Mouse (Mus musculus): ENCODE results near the gene Card9. TPM values are rescaled to one million over a fixed set of nuclear protein-coding genes. Genes with fewer than 3 reads are reported as not detected.

Gene Card9
- polyA plus RNA-seq, 1 experiment from 2014 or later = 1.0 TPM

DNA sequence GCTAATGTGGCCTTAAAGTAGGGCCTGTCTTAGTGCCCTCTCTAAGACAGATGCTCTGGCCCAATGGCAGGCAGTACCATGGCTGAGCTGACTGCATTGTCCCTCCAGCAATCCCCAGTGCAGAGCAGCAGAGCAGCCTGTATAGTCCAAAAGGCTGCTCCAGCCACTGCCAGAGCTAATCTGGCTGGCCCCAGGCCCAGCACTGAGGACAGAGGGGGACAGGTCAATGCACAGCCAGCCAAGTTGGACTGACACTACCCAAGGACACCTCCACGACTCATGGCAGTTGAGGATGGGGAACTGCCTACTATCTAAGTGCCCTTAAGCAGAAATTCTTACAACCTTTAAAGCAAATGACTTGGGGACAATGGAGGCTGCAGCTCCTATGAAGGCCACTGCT, 7.9 kb upstream of the Card9 start:
- Histone ChIP-seq H3K27me3 (ENCODE audit: control insufficient read depth, insufficient read depth, low read depth, low read length) (no peaks in the 10 kb centered on the region), H3K4me1 (ENCODE audit: control insufficient read depth, insufficient read depth, low read length) (no peaks in the 10 kb centered on the region), H3K9ac (ENCODE audit: low read depth, low read length) (no peak overlapping the region), H3K4me3 (ENCODE audit: low read depth, low read length) (no peak overlapping the region), H3K27ac (ENCODE audit: low read length) (no peak overlapping the region), H3K9me3 (replicated peaks; ENCODE audit: control insufficient read depth, low read length, poor library complexity, severe bottlenecking) (no peaks in the 10 kb centered on the region), H3K36me3 (ENCODE audit: control insufficient read depth, insufficient read depth, low read length) (peaks cover 60% of the 10 kb centered on the region), H3K4me2 (ENCODE audit: low read length) (no peak overlapping the region)
- ATAC-seq = no peak
- WGBS = 96% methylated on average over 1 of the region's 1 CpGs

- no peak for ATAC-seq
- H3K4me2 ChIP-seq (ENCODE audit: low read length) = no peak overlapping the region
- H3K36me3 ChIP-seq (ENCODE audit: control insufficient read depth, insufficient read depth, low read length) = peaks cover 57% of the 10 kb centered on the region
- H3K4me1 ChIP-seq (ENCODE audit: control insufficient read depth, insufficient read depth, low read length) = no peaks in the 10 kb centered on the region
- no peak overlapping the region for H3K4me3 ChIP-seq (ENCODE audit: low read depth, low read length)
- WGBS = 91% methylated on average over 6 of the region's 6 CpGs
- no peaks in the 10 kb centered on the region for H3K27me3 ChIP-seq (ENCODE audit: control insufficient read depth, insufficient read depth, low read depth, low read length)
- H3K9me3 ChIP-seq (replicated peaks; ENCODE audit: control insufficient read depth, low read length, poor library complexity, severe bottlenecking) = no peaks in the 10 kb centered on the region
- H3K27ac ChIP-seq (ENCODE audit: low read length) = no peak overlapping the region
- H3K9ac ChIP-seq (ENCODE audit: low read depth, low read length) = no peak overlapping the region
Measured at GRCm38 (mm10) chr2:26367911-26368310, 7.2 kb upstream of the Card9 start.

DNA sequence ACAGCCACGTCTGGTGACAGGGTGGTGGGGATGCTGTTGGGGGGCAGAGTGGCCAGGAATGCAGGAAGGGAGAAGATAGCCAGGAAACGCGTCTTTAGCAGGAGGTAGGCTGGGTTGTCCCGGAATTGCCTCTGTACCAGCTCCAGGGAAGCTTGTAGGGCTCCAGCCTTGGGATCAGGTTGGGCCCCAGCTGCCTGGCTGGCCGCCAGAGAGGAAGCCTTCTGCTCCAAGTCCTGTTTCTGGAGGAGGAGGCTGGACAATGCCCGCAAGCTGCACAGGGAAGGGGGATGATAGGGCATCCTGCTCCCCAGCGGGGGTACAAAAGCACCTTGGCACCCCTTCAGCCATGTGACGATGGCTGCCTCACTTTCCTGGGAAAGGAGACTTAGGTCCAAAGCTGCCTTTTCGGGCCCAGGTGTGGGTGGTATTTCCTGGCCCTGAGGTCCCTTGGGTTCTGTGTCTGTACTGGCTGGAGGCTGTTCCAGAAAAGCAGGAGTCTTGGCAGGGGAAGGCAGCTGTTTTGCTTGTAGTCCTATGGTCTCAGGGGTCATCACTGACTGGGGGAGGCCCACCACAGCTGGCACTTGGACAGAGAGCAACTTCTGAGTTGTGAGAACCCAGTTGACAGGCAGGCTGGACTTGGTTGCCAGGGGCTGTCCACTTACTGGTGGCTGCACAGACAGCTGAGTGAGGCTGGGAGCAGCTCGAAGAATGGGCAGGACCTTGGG, 4.2 kb upstream of the Card9 start:
- Histone ChIP-seq H3K4me1 (ENCODE audit: control insufficient read depth, insufficient read depth, low read length) (no peaks in the 10 kb centered on the region), H3K27ac (ENCODE audit: low read length) (no peak overlapping the region), H3K27me3 (ENCODE audit: control insufficient read depth, insufficient read depth, low read depth, low read length) (no peaks in the 10 kb centered on the region), H3K4me2 (ENCODE audit: low read length) (no peak overlapping the region), H3K36me3 (ENCODE audit: control insufficient read depth, insufficient read depth, low read length) (peaks cover 45% of the 10 kb centered on the region), H3K9ac (ENCODE audit: low read depth, low read length) (no peak overlapping the region), H3K9me3 (replicated peaks; ENCODE audit: control insufficient read depth, low read length, poor library complexity, severe bottlenecking) (no peaks in the 10 kb centered on the region), H3K4me3 (ENCODE audit: low read depth, low read length) (no peak overlapping the region)
- 88% methylated on average over 10 of the region's 10 CpGs for WGBS
- ATAC-seq = no peak

DNA sequence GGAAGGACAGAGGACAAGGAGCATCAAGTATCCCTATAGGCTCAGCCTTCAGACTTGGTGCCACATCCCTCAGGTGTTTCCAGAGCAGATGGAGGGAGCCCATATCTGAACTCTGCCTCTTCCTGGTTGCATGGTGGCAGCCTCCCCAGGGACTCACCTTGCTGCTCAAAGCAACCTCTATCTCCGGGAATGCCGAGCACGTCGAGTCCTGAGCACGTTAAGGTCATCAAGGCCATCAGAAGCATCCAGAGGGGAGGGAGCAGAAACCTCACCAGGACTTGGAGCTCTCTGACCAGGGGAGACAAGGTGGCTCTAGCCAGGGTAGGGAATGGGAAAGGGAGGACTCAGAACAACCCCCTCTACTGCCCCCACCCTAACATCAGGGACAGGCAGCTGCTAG, 2.8 kb upstream of the Card9 start:
- no peak overlapping the region for H3K27ac ChIP-seq (ENCODE audit: low read length)
- H3K9ac ChIP-seq (ENCODE audit: low read depth, low read length) = no peak overlapping the region
- H3K36me3 ChIP-seq (ENCODE audit: control insufficient read depth, insufficient read depth, low read length) = peaks cover 35% of the 10 kb centered on the region
- WGBS = 95% methylated on average over 5 of the region's 5 CpGs
- H3K27me3 ChIP-seq (ENCODE audit: control insufficient read depth, insufficient read depth, low read depth, low read length) = no peaks in the 10 kb centered on the region
- no peak overlapping the region for H3K4me3 ChIP-seq (ENCODE audit: low read depth, low read length)
- no peaks in the 10 kb centered on the region for H3K9me3 ChIP-seq (replicated peaks; ENCODE audit: control insufficient read depth, low read length, poor library complexity, severe bottlenecking)
- H3K4me2 ChIP-seq (ENCODE audit: low read length) = no peak overlapping the region
- H3K4me1 ChIP-seq (ENCODE audit: control insufficient read depth, insufficient read depth, low read length) = no peaks in the 10 kb centered on the region
- no peak for ATAC-seq

GRCm38 (mm10) chr2:26362991-26363390, 2.3 kb upstream of the Card9 start:
- peaks cover 34% of the 10 kb centered on the region for H3K36me3 ChIP-seq (ENCODE audit: control insufficient read depth, insufficient read depth, low read length)
- H3K27ac ChIP-seq (ENCODE audit: low read length) = no peak overlapping the region
- H3K4me1 ChIP-seq (ENCODE audit: control insufficient read depth, insufficient read depth, low read length) = no peaks in the 10 kb centered on the region
- WGBS = 91% methylated on average over 5 of the region's 5 CpGs
- ATAC-seq = no peak
- no peaks in the 10 kb centered on the region for H3K9me3 ChIP-seq (replicated peaks; ENCODE audit: control insufficient read depth, low read length, poor library complexity, severe bottlenecking)
- H3K4me3 ChIP-seq (ENCODE audit: low read depth, low read length) = no peak overlapping the region
- H3K27me3 ChIP-seq (ENCODE audit: control insufficient read depth, insufficient read depth, low read depth, low read length) = no peaks in the 10 kb centered on the region
- no peak overlapping the region for H3K4me2 ChIP-seq (ENCODE audit: low read length)
- no peak overlapping the region for H3K9ac ChIP-seq (ENCODE audit: low read depth, low read length)

DNA sequence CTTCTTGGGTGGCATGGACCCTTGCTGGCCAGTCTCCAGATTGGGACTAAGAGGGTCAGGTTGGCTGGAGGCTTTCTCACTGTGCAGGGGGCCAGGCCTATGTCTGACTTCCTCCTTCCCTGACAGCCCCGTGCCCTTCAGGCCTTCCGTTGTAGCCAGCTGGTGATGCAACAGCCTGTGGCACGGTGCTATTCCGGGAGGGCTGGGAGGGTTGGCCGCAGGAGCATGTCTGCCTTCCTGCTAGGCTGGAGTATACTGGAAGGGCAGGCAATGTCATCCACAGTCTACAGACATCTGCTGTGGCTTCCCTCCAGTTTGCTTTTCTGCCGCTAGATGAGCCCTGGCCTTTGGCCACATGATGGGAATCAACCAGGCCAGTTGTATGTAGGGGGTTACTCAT, 735 bp downstream of the Card9 start:
- Histone ChIP-seq H3K4me1 (ENCODE audit: control insufficient read depth, insufficient read depth, low read length) (no peaks in the 10 kb centered on the region), H3K27me3 (ENCODE audit: control insufficient read depth, insufficient read depth, low read depth, low read length) (no peaks in the 10 kb centered on the region), H3K4me2 (ENCODE audit: low read length) (no peak overlapping the region), H3K27ac (ENCODE audit: low read length) (no peak overlapping the region), H3K9me3 (replicated peaks; ENCODE audit: control insufficient read depth, low read length, poor library complexity, severe bottlenecking) (no peaks in the 10 kb centered on the region), H3K9ac (ENCODE audit: low read depth, low read length) (no peak overlapping the region), H3K36me3 (ENCODE audit: control insufficient read depth, insufficient read depth, low read length) (peaks cover 12% of the 10 kb centered on the region; the same call in 1 of the 2 replicates), H3K4me3 (ENCODE audit: low read depth, low read length) (no peak overlapping the region)
- no peak for ATAC-seq
- whole genome bisulfite sequencing = 83% methylated on average over 6 of the region's 6 CpGs

- Histone ChIP-seq H3K27me3 (ENCODE audit: control insufficient read depth, insufficient read depth, low read depth, low read length) (no peaks in the 10 kb centered on the region), H3K4me1 (ENCODE audit: control insufficient read depth, insufficient read depth, low read length) (peaks cover 1% of the 10 kb centered on the region; the same call in 1 of the 2 replicates), H3K4me3 (ENCODE audit: low read depth, low read length) (no peak overlapping the region), H3K9me3 (replicated peaks; ENCODE audit: control insufficient read depth, low read length, poor library complexity, severe bottlenecking) (no peaks in the 10 kb centered on the region), H3K36me3 (ENCODE audit: control insufficient read depth, insufficient read depth, low read length) (0 out of 2 replicates have a peak, but pooled peaks cover 6% of the 10 kb centered on the region), H3K9ac (ENCODE audit: low read depth, low read length) (no peak overlapping the region), H3K4me2 (ENCODE audit: low read length) (no peak overlapping the region), H3K27ac (ENCODE audit: low read length) (no peak overlapping the region)
- 87% methylated on average over 13 of the region's 13 CpGs for WGBS
- no peak for ATAC-seq
Measured at GRCm38 (mm10) chr2:26358667-26359320, 1.9 kb downstream of the Card9 start.

GRCm38 (mm10) chr2:26357484-26357883, 3.2 kb downstream of the Card9 start:
- no peaks in the 10 kb centered on the region for H3K36me3 ChIP-seq (ENCODE audit: control insufficient read depth, insufficient read depth, low read length)
- no peaks in the 10 kb centered on the region for H3K27me3 ChIP-seq (ENCODE audit: control insufficient read depth, insufficient read depth, low read depth, low read length)
- no peak overlapping the region for H3K9ac ChIP-seq (ENCODE audit: low read depth, low read length)
- no peak for ATAC-seq
- peaks cover 13% of the 10 kb centered on the region for H3K4me1 ChIP-seq (ENCODE audit: control insufficient read depth, insufficient read depth, low read length)
- H3K4me3 ChIP-seq (ENCODE audit: low read depth, low read length) = no peak overlapping the region
- no peak overlapping the region for H3K4me2 ChIP-seq (ENCODE audit: low read length)
- 43% methylated on average over 15 of the region's 15 CpGs for WGBS
- no peak overlapping the region for H3K27ac ChIP-seq (ENCODE audit: low read length)
- H3K9me3 ChIP-seq (replicated peaks; ENCODE audit: control insufficient read depth, low read length, poor library complexity, severe bottlenecking) = no peaks in the 10 kb centered on the region

- no peak overlapping the region for H3K27ac ChIP-seq (ENCODE audit: low read length)
- no peaks in the 10 kb centered on the region for H3K9me3 ChIP-seq (replicated peaks; ENCODE audit: control insufficient read depth, low read length, poor library complexity, severe bottlenecking)
- no peaks in the 10 kb centered on the region for H3K36me3 ChIP-seq (ENCODE audit: control insufficient read depth, insufficient read depth, low read length)
- 80% methylated on average over 7 of the region's 7 CpGs for WGBS
- peaks cover 13% of the 10 kb centered on the region for H3K4me1 ChIP-seq (ENCODE audit: control insufficient read depth, insufficient read depth, low read length)
- no peak overlapping the region for H3K4me2 ChIP-seq (ENCODE audit: low read length)
- ATAC-seq = no peak
- no peak overlapping the region for H3K9ac ChIP-seq (ENCODE audit: low read depth, low read length)
- no peak overlapping the region for H3K4me3 ChIP-seq (ENCODE audit: low read depth, low read length)
- H3K27me3 ChIP-seq (ENCODE audit: control insufficient read depth, insufficient read depth, low read depth, low read length) = no peaks in the 10 kb centered on the region
Measured at GRCm38 (mm10) chr2:26356678-26357077, 4.0 kb downstream of the Card9 start.

Measured in midbrain, embryonic 16.5 days (tissue).